Mouse (Mus musculus): Measurements from ENCODE around the gene Immp2l.
A peak's percentile ranks its signal among the peaks of the same experiment; 100 is the strongest.
"Not testable (repeated sequence)": the region's sequence is repeated elsewhere in the genome, so short reads cannot be mapped to it uniquely, and the experiment has no call there.

Gene Immp2l

GRCm38 (mm10) chr12:41834646-41835045, 810.8 kb downstream of the Immp2l start:
- no peak for DNase-seq (ENCODE audit: low read depth, low spot score)

- no peak for DNase-seq (ENCODE audit: low read depth, low spot score)
Observed at GRCm38 (mm10) chr12:41838334-41838847, 814.5 kb downstream of the Immp2l start.

- no peak for DNase-seq (ENCODE audit: low read depth, low spot score)
Observed at GRCm38 (mm10) chr12:41839241-41839640, 815.4 kb downstream of the Immp2l start.

GRCm38 (mm10) chr12:41842694-41843329, 818.9 kb downstream of the Immp2l start:
- DNase-seq (ENCODE audit: low read depth, low spot score): peak; percentile 10

GRCm38 (mm10) chr12:41851896-41852470, 828.1 kb downstream of the Immp2l start:
- DNase-seq (ENCODE audit: low read depth, low spot score): no peak

- DNase-seq (ENCODE audit: low read depth, low spot score): not testable (repeated sequence)
Observed at GRCm38 (mm10) chr12:41859652-41860051, 835.8 kb downstream of the Immp2l start.

GRCm38 (mm10) chr12:41868317-41868716, 844.4 kb downstream of the Immp2l start:
- DNase-seq (ENCODE audit: low read depth, low spot score): no peak

- no peak for DNase-seq (ENCODE audit: low read depth, low spot score)
Observed at GRCm38 (mm10) chr12:41874015-41874414, 850.1 kb downstream of the Immp2l start.

- peak; percentile 83 for DNase-seq (ENCODE audit: low read depth, low spot score)
Observed at GRCm38 (mm10) chr12:41877292-41877959, 853.5 kb downstream of the Immp2l start.

GRCm38 (mm10) chr12:41878493-41878892, 854.6 kb downstream of the Immp2l start:
- no peak for DNase-seq (ENCODE audit: low read depth, low spot score)

GRCm38 (mm10) chr12:41878972-41879371, 855.1 kb downstream of the Immp2l start:
- DNase-seq (ENCODE audit: low read depth, low spot score): no peak

- DNase-seq (ENCODE audit: low read depth, low spot score): no peak
Observed at GRCm38 (mm10) chr12:41879412-41879811, 855.5 kb downstream of the Immp2l start.

GRCm38 (mm10) chr12:41880833-41881232, 856.9 kb downstream of the Immp2l start:
- no peak for DNase-seq (ENCODE audit: low read depth, low spot score)

- DNase-seq (ENCODE audit: low read depth, low spot score): peak; percentile 29
Observed at GRCm38 (mm10) chr12:41908011-41908410, 884.1 kb downstream of the Immp2l start.

- no peak for DNase-seq (ENCODE audit: low read depth, low spot score)
Observed at GRCm38 (mm10) chr12:41911626-41912025, 887.7 kb downstream of the Immp2l start.

- no peak for DNase-seq (ENCODE audit: low read depth, low spot score)
Observed at GRCm38 (mm10) chr12:41937751-41938150, 913.9 kb downstream of the Immp2l start.

- DNase-seq (ENCODE audit: low read depth, low spot score): no peak
Observed at GRCm38 (mm10) chr12:41941853-41942252, 918.0 kb downstream of the Immp2l start.

- no peak for DNase-seq (ENCODE audit: low read depth, low spot score)
Observed at GRCm38 (mm10) chr12:41944079-41944672, 920.3 kb downstream of the Immp2l start.

- DNase-seq (ENCODE audit: low read depth, low spot score): peak; percentile 21
Observed at GRCm38 (mm10) chr12:41946536-41946935, 922.6 kb downstream of the Immp2l start.

- no peak for DNase-seq (ENCODE audit: low read depth, low spot score)
Observed at GRCm38 (mm10) chr12:41949409-41949808, 925.5 kb downstream of the Immp2l start.

GRCm38 (mm10) chr12:41949841-41950241, 926.0 kb downstream of the Immp2l start:
- peak; percentile 83 for DNase-seq (ENCODE audit: low read depth, low spot score)

- peak; percentile 26 for DNase-seq (ENCODE audit: low read depth, low spot score)
Observed at GRCm38 (mm10) chr12:41950726-41951125, 926.8 kb downstream of the Immp2l start.
